11 mouse cellular contexts compared by ENCODE assay signal in genomic region chrX:144154111-144154510, GRCm38 (mm10). TPM values are rescaled to one million over a fixed set of nuclear protein-coding genes. Genes with fewer than 3 reads are reported as not detected.
A peak's percentile ranks its signal among the peaks of the same experiment; 100 is the strongest.
DNase-seq lines count a peak whose midpoint lies in the region; ATAC-seq and TF ChIP-seq lines count a peak whose summit lies in the region.
"Had no signal": no experiment of that assay in that cellular context is flagged by ENCODE, and none has a peak within 500 bp of the region (broad histone marks: within the 10 kb centered on the region; RNA-seq: fewer than 3 reads in every experiment).

No protein-coding gene starts in this region.

- no peaks in the 10 kb centered on the region for H3K27me3 ChIP-seq in heart, postnatal 0 days (ENCODE audit: control insufficient read depth, insufficient read depth, low read length)
- H3K27me3 ChIP-seq in CH12.LX (replicated peaks) = no peaks in the 10 kb centered on the region
- no peaks in the 10 kb centered on the region; the same call in 1 of the 2 replicates for H3K27me3 ChIP-seq in embryonic facial prominence, embryonic 15.5 days
- no peaks in the 10 kb centered on the region for H3K27me3 ChIP-seq in liver, embryonic 12.5 days (replicated peaks)

- H3K9me3 ChIP-seq in heart, postnatal 0 days (replicated peaks; ENCODE audit: control insufficient read depth, low read length) = no peaks in the 10 kb centered on the region
- H3K9me3 ChIP-seq in CH12.LX (replicated peaks; ENCODE audit: low read length) = no peaks in the 10 kb centered on the region
- H3K9me3 ChIP-seq in embryonic facial prominence, embryonic 15.5 days (replicated peaks) = no peaks in the 10 kb centered on the region
- H3K9me3 ChIP-seq in liver, embryonic 12.5 days (replicated peaks) = no peaks in the 10 kb centered on the region

- no peak overlapping the region for H3K9ac ChIP-seq in heart, postnatal 0 days (replicated peaks; ENCODE audit: low read depth, low read length)
- H3K9ac ChIP-seq in CH12.LX (ENCODE audit: insufficient read depth, low read depth) = no peak overlapping the region
- no peak overlapping the region for H3K9ac ChIP-seq in embryonic facial prominence, embryonic 15.5 days
- no peak overlapping the region for H3K9ac ChIP-seq in liver, embryonic 12.5 days

- peak overlapping the region; percentile 18; the same call in 1 of the 2 replicates for H3K4me3 ChIP-seq in heart, postnatal 0 days (ENCODE audit: low read depth, low read length)
- no peak overlapping the region for H3K4me3 ChIP-seq in CH12.LX (replicated peaks in 1 of 3; ENCODE audit: low read depth in 2 of 3, low read length in 2 of 3, poor library complexity in 1 of 3)
- H3K4me3 ChIP-seq in embryonic facial prominence, embryonic 15.5 days (replicated peaks) = 0 out of 2 replicates have a peak overlapping the region, but pooled peaks have one; percentile 7
- H3K4me3 ChIP-seq in liver, embryonic 12.5 days = peak overlapping the region; percentile 23

- no peak for TF ChIP-seq EP300 in heart, postnatal 0 days (IDR thresholded peaks at IDR 0.05; ENCODE audit: low read depth)
- TF ChIP-seq EP300 in CH12.LX (IDR thresholded peaks at IDR 0.05; ENCODE audit: low read length) = no peak

- no peaks in the 10 kb centered on the region for H3K4me1 ChIP-seq in heart, postnatal 0 days (ENCODE audit: control insufficient read depth, insufficient read depth)
- H3K4me1 ChIP-seq in CH12.LX (ENCODE audit: control insufficient read depth in 1 of 2, insufficient read depth in 2 of 2) = no peaks in the 10 kb centered on the region
- H3K4me1 ChIP-seq in embryonic facial prominence, embryonic 15.5 days = no peaks in the 10 kb centered on the region
- no peaks in the 10 kb centered on the region for H3K4me1 ChIP-seq in liver, embryonic 12.5 days

- no peak overlapping the region for H3K27ac ChIP-seq in heart, postnatal 0 days (ENCODE audit: low read depth)
- no peak overlapping the region for H3K27ac ChIP-seq in CH12.LX (ENCODE audit: insufficient read depth, low read depth)
- H3K27ac ChIP-seq in embryonic facial prominence, embryonic 15.5 days (replicated peaks) = no peak overlapping the region
- H3K27ac ChIP-seq in liver, embryonic 12.5 days = no peak overlapping the region

- no peaks in the 10 kb centered on the region for H3K79me2 ChIP-seq in CH12.LX (replicated peaks; ENCODE audit: control insufficient read depth, extremely low read depth, insufficient read depth, poor library complexity, severe bottlenecking)

- no peak for TF ChIP-seq POLR2A in CH12.LX (IDR thresholded peaks at IDR 0.05; ENCODE audit: low read depth, low read length)

- H3K4me2 ChIP-seq in heart, postnatal 0 days (ENCODE audit: low read depth, low read length) = peak overlapping the region; percentile 43
- peak overlapping the region; percentile 9; the same call in 1 of the 2 replicates for H3K4me2 ChIP-seq in CH12.LX (ENCODE audit: insufficient read depth, low read depth, poor library complexity, severe bottlenecking)
- H3K4me2 ChIP-seq in embryonic facial prominence, embryonic 15.5 days (replicated peaks) = peak overlapping the region; percentile 21; the same call in 1 of the 2 replicates
- peak overlapping the region; percentile 49 for H3K4me2 ChIP-seq in liver, embryonic 12.5 days

- no peaks in the 10 kb centered on the region for H3K36me3 ChIP-seq in heart, postnatal 0 days (replicated peaks; ENCODE audit: control insufficient read depth, insufficient read depth, low read length)
- H3K36me3 ChIP-seq in CH12.LX (replicated peaks in 1 of 2; ENCODE audit: control insufficient read depth in 1 of 2, insufficient read depth in 1 of 2, low read length in 1 of 2) = no peaks in the 10 kb centered on the region
- no peaks in the 10 kb centered on the region for H3K36me3 ChIP-seq in embryonic facial prominence, embryonic 15.5 days
- no peaks in the 10 kb centered on the region for H3K36me3 ChIP-seq in liver, embryonic 12.5 days

- TF ChIP-seq RAD21 in CH12.LX (IDR thresholded peaks at IDR 0.05; ENCODE audit: low read depth, low read length) = no peak

- dilution Hi-C loops in CH12.LX (cut with MboI; ENCODE audit: extremely low pct_ligation_motif_present, extremely low pct_unique_long_range_greater_than_20kb, low sequenced_read_pairs) = no loop called here

- DNase-seq in heart, postnatal 0 days (ENCODE audit: low spot score) = no peak
- DNase-seq in heart, adult 8-10 months (ENCODE audit: low spot score) = no peak
- DNase-seq in CH12.LX (ENCODE audit: extremely low read depth) = no peak
- DNase-seq in right cerebral cortex, postnatal 36 days (ENCODE audit: low spot score in 2 of 2) = no peak
- DNase-seq in retina, embryonic 14.5 days (ENCODE audit: low spot score) = no peak
- no peak for DNase-seq in thymus, postnatal 10 days (ENCODE audit: low spot score in 2 of 2)
- DNase-seq: lung, postnatal 36 days had no signal

- no peak for ATAC-seq in heart, postnatal 0 days (ENCODE audit: insufficient read depth, low read depth)
- ATAC-seq in embryonic facial prominence, embryonic 15.5 days (ENCODE audit: insufficient number of reproducible peaks, low FRiP score, low TSS enrichment, low read depth) = no peak
- ATAC-seq in liver, embryonic 12.5 days = no peak

- TF ChIP-seq CTCF in heart, postnatal 0 days (IDR thresholded peaks at IDR 0.05; ENCODE audit: low read depth) = no peak
- TF ChIP-seq CTCF in CH12.LX (conservative IDR thresholded peaks at IDR 0.05 in 1 of 2, IDR thresholded peaks at IDR 0.05 in 1 of 2; ENCODE audit: low read depth in 2 of 2, low read length in 2 of 2) = no peak

- in situ Hi-C loops in CH12.LX (cut with MboI; ENCODE audit: low pct_ligation_motif_present, low pct_unique_long_range_greater_than_20kb, low sequenced_read_pairs) = no loop called here

- WGBS in heart, postnatal 0 days = 24% methylated on average over 7 of the region's 7 CpGs
- 37% methylated on average over 7 of the region's 7 CpGs for WGBS in embryonic facial prominence, embryonic 15.5 days
- 19% methylated on average over 7 of the region's 7 CpGs for WGBS in liver, embryonic 12.5 days (ENCODE audit: insufficient replicate concordance)

TF ChIP-seq in CH12.LX, 34 proteins besides CTCF, POLR2A, EP300 and RAD21:
- TF ChIP-seq SIN3A (IDR thresholded peaks at IDR 0.05; ENCODE audit: low read length) (no peak), JUND (conservative IDR thresholded peaks at IDR 0.05; ENCODE audit: low read depth, low read length) (no peak), MAZ (IDR thresholded peaks at IDR 0.05; ENCODE audit: low read depth, low read length) (no peak), GABPA (IDR thresholded peaks at IDR 0.05; ENCODE audit: insufficient replicate concordance, low read depth, low read length) (no peak), CHD1 (IDR thresholded peaks at IDR 0.05; ENCODE audit: low read depth, low read length) (no peak), HCFC1 (IDR thresholded peaks at IDR 0.05; ENCODE audit: low read depth, low read length) (no peak), ZKSCAN1 (IDR thresholded peaks at IDR 0.05; ENCODE audit: borderline replicate concordance, low read depth, low read length) (no peak)
TF ChIP-seq in CH12.LX: peak in this region for 0.

RNA-seq across cellular contexts. Expression of gene A730046J19Rik, which starts 0.6 kb away (rescaled TPM):
- total RNA-seq in heart, postnatal 0 days (2014; rRNA removed; ENCODE audit: low replicate concordance) = not detected in 2 replicates
- polyA plus RNA-seq in heart, postnatal 0 days (2015; fragmentation: Nextera tagmentation; extraction: Ambion mirVana) = 0.23 and 0.34 TPM in 2 replicates
- under 1 TPM; 0.08 to 0.55 (median 0.28) TPM for total RNA-seq in heart, adult 8-10 months (2022)
- not detected in 2 replicates for total RNA-seq in CH12.LX (2012; rRNA removed)
- total RNA-seq in CH12.LX (2014; rRNA removed) = not detected in 2 replicates
- polyA plus RNA-seq in CH12.LX (2012; ENCODE audit: insufficient read length, low read depth) = not detected in 2 replicates
- polyA plus RNA-seq in embryonic facial prominence, embryonic 15.5 days (2015; fragmentation: Nextera tagmentation; extraction: Ambion mirVana) = 0.59 and 0.91 TPM in 2 replicates
- 0.08 and 0.13 TPM in 2 replicates for polyA plus RNA-seq in liver, embryonic 12.5 days (2016; fragmentation: Nextera tagmentation; extraction: Ambion mirVana)
- total RNA-seq: neutrophil, adult 5-6 weeks had no signal
- polyA plus RNA-seq: small intestine, adult 2 months had no signal

Comparison
In these comparisons a context has a peak if more than half of its experiments do, and no peak if none do; other contexts are left out.
1. H3K4me3 ChIP-seq: peak in heart, postnatal 0 days (single experiment), embryonic facial prominence, embryonic 15.5 days (single experiment) and liver, embryonic 12.5 days (single experiment); none in CH12.LX (0 of 3).
2. Peak in every context shown above with its lines, with median percentiles within 50 percentile points of each other: H3K4me2 ChIP-seq.